Mouse (Mus musculus): ENCODE data around the gene Slc25a25. TPM values are rescaled to one million over a fixed set of nuclear protein-coding genes. Genes with fewer than 3 reads are reported as not detected.

The Slc25a25 gene
- total RNA-seq, 1 experiment from 2014 or later: 12.7 TPM

DNA sequence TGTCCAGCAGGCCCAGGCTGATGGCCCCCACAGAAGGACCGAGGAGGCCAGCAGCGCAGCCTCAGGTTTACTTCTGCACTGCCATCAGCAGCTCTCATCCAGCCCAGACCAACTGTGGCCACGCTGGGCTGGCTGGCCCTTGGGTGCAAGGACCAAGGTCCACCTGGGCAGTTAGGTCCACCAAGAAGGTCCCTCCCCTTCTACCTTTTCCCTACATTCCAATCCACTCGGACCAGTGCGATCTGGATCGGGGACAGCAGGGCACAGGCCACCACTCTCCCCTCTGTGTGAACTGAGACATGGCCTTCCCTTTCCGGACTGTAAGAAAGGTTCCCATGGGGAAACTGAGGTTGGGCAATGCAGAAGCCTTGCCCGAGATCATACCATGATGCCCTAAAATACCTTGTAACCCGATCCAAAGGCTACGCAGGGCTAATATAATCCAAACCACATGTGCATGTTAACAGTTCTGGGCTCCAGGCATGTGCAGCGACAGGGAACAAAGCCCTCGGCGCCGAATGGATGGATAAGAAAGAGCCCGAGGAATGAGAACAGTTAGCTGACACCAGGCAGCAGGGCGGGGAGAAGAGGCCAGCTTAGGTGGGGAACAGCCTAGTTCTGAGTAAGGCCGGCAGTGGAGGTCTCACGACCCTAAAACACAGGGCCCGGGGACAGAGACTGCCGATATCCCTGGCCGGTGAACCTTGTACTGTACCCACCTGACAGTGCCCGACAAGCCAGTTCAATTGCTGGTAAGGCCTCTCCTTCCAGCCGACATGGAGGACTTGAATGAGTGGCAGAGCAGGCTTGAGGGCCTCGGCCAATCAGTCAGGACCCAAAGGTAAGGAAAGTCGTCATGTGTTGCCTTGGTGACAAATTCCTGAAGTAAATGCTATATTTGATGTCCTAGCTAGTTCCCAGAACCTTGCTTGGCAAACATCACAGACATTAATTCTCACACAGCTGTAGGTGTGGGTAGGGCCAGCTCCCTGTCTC, 42.5 kb downstream of the Slc25a25 start:
- no peak for ATAC-seq (replicated peaks; ENCODE audit: low read depth, poor library complexity, severe bottlenecking)

DNA sequence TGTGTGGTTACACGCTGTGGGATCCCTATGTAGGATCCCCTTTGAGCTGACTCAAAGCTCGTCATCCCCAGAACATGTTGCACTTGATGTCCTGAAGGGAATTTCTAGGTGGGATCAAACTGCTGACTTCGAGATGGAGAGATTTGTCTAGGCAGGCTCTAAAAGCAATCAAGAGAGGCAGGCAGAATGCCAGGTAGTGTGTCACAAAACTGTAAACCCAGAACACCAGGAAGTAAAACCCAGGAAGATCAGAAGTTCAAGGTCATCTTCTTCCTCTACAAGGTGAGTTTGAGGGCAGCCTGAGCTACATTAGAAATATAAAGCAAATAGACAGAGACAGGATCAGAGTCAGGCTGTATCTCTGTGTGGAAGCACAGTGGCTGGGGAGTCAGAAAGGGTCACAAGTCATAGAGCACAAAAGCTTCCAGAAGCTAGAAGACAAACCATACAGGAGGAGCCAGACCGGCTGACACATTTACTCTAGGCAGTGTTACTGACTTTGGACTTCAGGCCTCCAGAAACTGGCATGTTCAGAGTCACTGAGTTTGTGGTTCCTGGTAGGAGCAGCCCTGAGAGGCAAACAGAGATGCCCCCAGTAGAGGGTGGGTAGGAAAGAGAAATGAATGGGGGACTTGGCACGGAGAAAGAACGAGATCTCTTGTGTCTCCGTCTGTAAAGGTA, 44.0 kb downstream of the Slc25a25 start:
- ATAC-seq (replicated peaks; ENCODE audit: low read depth, poor library complexity, severe bottlenecking): no peak

DNA sequence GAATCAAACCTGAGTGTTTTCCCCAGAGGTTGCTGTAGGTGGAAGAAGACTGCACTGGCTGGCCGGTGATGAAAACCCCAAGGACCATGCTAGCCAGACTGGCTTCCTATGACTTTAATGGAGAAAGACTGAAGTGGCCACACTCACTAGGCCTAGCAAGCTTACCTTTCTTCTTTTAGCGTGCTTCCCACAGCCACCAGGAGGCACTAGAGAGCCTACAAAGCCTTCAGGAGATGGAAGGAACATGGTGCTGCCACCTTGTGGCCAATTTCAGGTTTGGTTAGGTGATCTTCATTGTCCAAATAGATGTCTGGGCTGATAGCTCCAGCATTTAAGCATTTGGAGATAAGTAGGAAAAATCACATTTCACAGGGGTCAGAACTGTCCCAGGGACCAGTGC, 46.6 kb downstream of the Slc25a25 start:
- peak; percentile 93 for ATAC-seq (replicated peaks; ENCODE audit: low read depth, poor library complexity, severe bottlenecking)

DNA sequence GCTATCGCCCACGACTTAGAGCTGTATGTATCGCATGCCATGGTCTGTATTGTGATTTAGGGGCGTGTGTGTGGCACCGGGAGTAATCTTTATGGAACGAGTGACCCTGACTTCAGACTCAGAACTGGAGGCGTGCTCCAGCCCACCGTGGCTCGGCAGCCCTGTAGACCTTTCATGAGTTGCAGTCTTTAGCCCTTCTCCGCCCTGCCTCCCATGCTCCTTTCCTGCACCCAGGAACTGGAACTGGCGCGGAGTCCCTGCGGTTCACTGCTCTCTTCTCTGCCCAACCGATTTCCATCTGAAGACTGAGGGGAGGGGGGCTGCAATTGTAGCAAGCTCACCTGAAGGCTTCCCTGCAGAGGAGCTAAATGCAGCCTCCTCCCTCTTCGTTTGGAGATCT, 54.5 kb downstream of the Slc25a25 start:
- no peak for ATAC-seq (replicated peaks; ENCODE audit: low read depth, poor library complexity, severe bottlenecking)

DNA sequence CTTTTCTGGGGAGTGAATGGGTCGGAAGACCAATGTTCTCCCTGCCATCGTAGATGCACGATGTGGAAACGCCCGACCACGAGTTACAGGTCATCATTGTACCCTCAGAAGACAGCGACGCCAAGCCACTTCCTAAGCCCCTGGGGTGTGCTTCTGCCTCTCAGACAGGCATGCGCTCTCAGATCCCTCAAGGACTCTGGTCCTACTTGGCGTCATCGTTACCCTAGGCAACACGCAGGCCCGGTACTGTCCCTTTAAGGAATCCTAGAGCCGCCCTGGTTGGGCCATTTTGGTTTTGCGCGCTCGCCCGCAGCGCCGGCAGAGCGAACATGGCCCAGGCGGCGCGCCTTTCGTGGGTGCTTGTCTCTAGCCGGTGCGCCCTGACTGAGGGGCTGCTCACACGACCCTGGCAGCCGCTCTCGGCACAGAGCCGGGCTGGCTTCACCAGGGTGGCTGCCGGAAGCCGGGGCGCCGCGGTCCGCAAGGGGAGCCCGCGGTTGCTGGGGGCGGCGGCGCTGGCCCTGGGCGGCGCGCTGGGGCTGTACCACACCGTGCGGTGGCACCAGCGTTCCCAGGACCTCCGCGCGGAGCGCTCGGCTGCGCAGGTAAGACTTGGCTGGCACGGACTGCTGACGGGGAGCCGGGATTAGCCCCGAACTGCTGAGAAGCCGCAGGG, 55.2 kb downstream of the Slc25a25 start:
- peak; percentile 86 for ATAC-seq (replicated peaks; ENCODE audit: low read depth, poor library complexity, severe bottlenecking)

DNA sequence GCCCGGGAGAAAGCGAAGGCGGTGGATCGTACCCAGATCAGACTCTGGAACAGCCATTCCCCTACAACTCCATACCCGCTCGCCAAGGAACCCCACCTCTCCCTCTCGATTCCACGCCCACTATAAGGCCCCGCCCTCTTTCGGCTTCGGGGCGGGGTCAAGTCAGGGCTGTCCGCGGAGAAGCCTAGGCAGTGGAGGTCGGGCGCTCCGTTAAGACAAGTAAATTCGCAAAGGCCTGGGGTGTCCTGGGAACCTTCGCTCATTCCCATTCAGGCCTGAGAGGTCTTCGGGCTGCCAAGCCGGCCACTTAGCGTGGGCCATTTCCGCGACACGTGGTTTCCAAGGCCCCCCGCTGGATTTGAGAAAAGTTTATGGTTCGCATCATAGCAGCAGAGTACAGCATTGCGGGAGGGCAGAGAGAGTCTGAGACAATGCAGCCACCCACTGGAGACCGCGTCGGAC, 55.7 kb downstream of the Slc25a25 start, which contains the start of gene Ptges2:
Gene Ptges2, plus strand, starts transcription at position 413 of the 462 bp plus-strand sequence.
- peak; percentile 81 for ATAC-seq (replicated peaks; ENCODE audit: low read depth, poor library complexity, severe bottlenecking)

DNA sequence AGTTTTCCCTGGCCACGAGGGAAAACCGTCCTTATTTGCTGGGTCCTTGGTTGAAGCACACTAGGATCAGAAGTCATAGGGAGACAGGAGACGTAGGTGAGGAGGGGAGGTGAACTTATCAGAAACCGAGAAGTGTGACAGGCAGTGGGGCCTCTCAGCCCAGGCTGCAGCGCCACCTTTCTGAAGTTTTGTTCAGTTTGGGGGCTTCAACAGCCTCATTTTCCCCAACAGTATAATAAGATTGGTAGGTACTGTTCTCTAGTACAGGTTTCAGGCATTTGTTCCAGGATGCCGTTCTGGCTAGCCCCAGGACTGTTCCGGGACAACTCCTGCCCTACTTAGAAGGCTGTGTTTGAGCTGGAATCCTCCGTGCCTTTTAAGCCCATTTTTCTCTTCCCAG, 56.3 kb downstream of the Slc25a25 start:
- peak; percentile 28 for ATAC-seq (replicated peaks; ENCODE audit: low read depth, poor library complexity, severe bottlenecking)

DNA sequence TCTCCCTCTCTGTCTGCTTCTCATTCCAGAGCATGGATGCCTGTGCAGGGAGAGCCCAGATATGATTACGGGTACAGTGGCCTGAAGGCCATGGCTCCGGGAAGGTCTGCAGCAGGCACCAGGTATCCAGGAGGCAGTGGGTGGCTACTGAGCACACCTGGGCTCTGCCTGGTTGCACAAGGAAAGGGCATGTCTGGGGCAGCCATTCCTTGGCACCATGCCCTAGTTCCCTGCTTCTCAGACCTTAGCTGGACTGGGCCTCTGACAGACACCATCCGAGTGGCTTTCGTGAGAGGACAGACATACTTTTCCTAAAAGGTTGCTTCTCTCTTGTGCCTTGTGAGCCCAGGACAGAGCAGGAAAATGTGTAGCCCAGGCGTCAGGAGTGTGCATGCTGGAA, 59.2 kb downstream of the Slc25a25 start:
- no peak for ATAC-seq (replicated peaks; ENCODE audit: low read depth, poor library complexity, severe bottlenecking)

DNA sequence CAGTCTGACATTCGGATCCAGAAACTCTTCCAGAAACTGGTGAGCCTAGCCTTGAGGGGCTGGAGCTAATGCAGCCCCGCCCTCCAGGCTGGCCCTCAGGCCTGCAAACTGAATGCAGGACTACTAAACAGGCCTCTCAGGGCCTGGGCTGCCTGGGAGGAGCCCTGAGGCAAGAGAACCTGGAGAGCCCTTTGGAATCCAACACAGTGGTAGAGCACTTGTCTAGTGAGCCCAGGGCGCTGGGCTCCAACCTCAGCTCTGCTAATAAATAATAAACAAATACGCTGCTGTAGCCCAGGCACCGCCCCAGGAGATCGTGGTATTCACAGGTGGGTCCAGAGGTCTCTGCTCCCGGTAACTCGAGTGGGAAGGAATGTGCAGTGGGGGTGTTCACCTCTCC, 60.4 kb downstream of the Slc25a25 start:
- ATAC-seq (replicated peaks; ENCODE audit: low read depth, poor library complexity, severe bottlenecking): no peak

DNA sequence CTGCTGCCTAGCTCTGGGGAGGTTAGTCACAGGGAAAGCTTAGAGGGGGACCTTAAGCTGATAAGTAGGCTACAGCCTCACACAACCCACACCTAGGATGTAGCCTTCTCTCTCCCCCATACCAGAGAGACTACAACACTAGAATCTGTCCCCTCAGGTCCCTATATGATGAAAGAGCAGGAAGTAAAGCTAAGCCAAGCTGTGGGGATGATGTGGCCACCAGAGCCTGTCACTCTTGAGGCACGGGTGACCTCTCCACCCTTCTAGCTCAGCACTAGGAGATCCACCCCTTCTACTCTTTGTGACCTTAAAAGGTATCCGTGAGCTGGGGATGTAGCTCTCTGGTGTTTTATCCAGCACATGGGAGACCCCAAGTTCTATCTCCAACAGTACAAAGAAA, 62.1 kb downstream of the Slc25a25 start:
- no peak for ATAC-seq (replicated peaks; ENCODE audit: low read depth, poor library complexity, severe bottlenecking)

DNA sequence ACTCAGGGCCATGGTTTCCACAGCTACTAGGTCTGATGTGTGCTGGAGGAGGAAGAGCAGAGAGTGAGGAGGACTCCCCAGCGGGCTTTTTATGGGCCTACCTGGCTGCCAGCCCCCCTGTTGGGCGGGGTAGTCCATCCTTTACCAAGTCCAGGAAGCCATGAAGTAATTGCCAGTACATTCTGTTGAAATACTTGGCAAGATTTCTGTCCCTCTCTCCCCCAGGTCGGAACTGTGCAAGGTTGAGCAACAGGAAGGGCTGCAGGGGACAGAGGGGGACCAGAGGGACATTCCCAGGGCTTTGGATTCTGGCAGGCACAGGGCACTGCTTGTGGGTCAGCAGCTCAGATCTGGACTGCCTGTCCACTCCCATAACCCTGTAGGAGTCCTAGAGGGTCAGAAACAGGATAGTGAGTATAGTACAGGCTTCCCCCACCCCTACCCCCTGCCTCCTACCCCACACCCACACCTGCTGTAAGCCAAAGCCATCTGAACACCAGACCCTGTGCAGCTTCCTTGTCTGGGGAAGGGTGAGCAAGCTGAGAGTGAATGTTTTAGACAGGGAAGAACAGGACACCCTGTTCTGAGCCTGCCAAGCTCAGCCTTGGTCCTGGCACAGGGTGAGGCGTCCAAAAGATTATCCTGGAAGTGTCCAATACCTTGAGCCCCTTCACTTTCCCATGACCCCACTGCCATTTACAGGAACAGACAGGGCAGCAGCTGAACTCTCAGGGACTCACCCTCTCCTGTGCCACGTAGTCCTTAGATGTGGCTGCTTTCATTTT, 63.3 kb downstream of the Slc25a25 start, which contains the start of gene Lcn2:
Gene Lcn2, minus strand, starts transcription at position 547 of the 785 bp plus-strand sequence.
- ATAC-seq (replicated peaks; ENCODE audit: low read depth, poor library complexity, severe bottlenecking): no peak

DNA sequence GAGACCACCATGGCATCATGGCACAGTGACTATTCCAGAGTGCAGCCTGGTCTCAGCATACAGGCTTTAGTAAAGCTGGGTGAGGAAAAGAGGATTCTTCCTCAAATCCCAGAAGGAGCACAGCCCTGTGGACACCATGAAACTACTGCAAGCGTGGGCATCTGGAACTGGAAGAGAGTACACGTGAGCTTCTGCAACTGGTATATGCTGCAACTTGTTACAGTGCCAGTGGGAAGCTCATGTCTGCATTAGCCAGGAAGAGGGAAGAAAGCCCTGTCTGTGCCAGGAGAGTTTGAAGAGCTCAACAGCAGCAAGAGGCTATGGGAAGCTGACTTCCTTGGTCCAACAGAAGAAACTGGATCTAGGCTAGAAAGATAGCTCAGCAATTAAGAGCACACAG, 68.6 kb downstream of the Slc25a25 start:
- no peak for ATAC-seq (replicated peaks; ENCODE audit: low read depth, poor library complexity, severe bottlenecking)

DNA sequence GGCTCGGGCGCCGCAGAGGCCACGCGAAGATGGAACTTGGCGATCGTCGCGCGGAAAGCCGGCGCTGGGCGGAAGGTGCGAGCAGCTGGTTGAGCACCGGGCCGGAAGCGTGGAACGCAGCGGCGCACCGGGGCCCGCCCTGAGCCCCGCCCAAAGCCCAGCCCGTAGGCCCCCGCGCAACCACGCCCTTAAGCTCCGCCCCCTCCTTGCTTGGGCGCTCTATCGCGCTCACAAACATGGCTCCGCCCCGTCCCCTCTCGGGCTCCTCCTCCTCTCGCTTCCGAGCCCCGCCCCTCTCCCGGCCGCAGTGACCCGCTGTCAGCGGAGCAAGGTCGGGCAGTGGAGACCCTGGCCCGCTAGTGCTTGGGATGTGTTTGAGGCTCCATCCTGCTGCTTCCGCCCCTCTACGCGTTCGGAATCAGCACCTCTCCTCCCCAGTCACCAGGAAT, 69.4 kb downstream of the Slc25a25 start, which contains the start of gene 1110008P14Rik:
Gene 1110008P14Rik, minus strand, starts transcription at position 164 of the 449 bp plus-strand sequence.
- ATAC-seq (replicated peaks; ENCODE audit: low read depth, poor library complexity, severe bottlenecking): peak; percentile 94

DNA sequence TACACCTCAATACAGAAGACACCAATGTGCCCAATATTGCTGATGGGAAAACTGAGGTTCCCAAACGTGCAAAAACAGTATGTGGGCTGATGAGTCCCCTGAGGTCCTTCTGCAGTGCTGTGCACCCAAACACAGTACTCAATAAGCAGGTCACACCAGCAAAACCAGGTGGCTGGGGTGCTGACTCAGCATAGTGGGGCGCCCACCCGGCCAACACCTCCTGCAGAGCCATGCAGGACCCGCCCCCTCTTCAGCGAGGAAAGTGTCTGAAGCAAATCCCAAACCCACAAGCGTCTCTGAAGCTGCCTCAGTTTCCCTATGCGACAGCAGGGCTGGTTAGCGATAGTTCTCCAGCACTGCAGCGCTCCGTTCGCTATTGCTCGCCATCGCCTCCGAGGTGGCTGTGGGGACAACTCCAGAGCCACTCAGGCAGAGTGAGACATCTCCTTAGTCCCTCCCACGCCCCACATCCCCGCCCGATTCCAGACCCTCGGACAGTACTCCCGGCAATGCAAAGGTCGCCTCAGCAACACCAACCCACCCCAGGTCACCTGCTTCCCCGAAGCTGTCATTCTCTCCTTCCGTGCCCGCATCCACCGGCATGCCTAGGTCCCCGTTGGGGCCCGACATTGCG, 70.0 kb downstream of the Slc25a25 start:
- 0 out of 2 replicates have a peak, but pooled peaks have one; percentile 10 for ATAC-seq (replicated peaks; ENCODE audit: low read depth, poor library complexity, severe bottlenecking)

DNA sequence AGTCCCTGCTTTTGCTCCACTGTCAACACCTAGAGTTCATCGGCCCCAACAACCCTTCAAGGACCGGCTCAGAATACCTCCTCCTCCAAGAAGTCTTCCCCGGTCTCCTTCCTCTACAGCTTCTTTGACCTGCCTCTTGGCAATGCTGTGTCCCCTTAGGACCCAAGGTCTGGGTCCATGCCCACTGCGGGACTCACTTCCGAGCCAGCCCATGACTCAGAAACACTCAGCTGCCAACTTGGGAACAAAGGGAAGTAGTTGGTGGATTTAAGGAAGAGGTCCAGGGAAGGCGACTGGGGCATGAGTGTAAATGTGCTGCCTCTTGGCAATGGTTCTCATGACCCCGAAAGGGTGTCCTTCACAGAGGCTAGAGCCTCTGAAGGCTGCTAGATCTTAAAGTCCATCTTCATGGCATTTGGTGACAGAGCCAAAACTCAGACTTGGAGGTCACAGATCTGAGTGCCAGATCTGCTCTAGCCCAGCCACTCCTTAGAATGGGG, 71.2 kb downstream of the Slc25a25 start:
- ATAC-seq (replicated peaks; ENCODE audit: low read depth, poor library complexity, severe bottlenecking): no peak

DNA sequence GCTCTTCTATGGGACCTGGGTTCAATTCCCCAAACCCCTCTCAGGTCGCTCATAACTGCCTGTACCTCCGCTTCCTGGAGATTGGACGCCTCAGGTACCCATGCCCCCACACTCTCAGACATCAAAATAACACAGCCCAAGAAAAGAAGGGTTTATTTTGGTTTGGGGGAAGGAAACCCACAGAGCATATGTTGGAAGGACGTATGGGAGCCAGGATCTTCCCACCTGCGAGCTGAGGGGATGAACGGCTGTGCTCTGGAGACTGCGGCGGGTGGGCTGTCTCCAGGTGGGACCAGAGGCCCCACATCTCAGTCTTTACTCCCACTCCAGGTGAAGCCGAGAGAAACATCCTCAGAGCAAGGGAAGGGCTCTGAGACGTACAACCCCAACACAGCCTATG, 74.3 kb downstream of the Slc25a25 start:
- no peak for ATAC-seq (replicated peaks; ENCODE audit: low read depth, poor library complexity, severe bottlenecking)

DNA sequence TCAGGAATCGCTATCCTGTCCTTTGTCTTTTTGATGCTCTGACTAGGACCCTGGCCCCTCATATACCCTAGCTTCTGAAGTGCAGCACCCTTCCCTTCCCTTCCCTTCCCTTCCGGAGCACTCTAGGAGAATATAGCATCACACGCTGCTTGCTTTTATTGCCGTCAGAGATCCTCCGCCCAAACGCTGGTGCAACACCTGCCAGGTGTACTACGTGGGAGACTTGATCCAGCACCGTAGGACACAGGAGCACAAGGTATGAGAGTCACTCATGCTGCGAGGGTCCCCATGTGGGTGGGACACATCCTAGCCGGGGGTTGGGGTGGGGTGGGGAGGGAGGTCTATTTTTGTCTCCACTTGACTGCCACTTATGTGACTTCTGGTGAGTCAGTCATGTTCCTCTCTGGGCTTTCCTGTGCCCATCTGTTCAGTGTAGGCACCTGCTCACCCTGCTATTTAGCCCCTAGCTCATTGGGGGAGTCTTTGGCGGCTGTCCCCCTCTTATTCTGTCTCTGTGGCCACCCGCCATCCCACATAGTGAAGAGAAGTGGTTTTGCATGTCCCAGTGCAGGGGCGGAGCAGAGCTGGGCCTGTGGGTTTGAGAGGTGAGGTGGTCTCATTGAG, 75.8 kb downstream of the Slc25a25 start:
- no peak for ATAC-seq (replicated peaks; ENCODE audit: low read depth, poor library complexity, severe bottlenecking)

DNA sequence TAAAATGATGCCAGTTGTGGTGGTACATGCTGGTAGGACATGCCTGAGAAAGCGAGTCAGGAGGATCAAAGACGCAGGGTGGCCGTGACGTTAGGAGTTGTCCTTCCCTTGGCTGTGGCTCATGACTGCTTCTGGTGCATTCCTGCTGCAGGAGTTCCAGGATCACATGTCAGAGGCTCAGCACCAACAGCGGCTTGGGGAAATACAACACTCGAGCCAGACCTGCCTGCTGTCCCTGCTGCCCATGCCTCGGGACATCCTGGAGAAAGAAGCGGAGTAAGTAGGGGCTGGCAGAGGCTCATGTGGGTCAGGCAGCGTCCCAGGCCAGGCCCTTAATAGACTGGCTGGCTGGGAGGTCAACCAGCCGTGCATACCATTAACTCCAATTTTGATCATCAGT, 77.1 kb downstream of the Slc25a25 start:
- ATAC-seq (replicated peaks; ENCODE audit: low read depth, poor library complexity, severe bottlenecking): no peak
